Mouse (Mus musculus): ENCODE measurements around the gene Gm4869. TPM values are rescaled to one million over a fixed set of nuclear protein-coding genes. Genes with fewer than 3 reads are reported as not detected.

Gene Gm4869
- polyA plus RNA-seq, 1 experiment from 2014 or later, result 0.05 TPM

DNA sequence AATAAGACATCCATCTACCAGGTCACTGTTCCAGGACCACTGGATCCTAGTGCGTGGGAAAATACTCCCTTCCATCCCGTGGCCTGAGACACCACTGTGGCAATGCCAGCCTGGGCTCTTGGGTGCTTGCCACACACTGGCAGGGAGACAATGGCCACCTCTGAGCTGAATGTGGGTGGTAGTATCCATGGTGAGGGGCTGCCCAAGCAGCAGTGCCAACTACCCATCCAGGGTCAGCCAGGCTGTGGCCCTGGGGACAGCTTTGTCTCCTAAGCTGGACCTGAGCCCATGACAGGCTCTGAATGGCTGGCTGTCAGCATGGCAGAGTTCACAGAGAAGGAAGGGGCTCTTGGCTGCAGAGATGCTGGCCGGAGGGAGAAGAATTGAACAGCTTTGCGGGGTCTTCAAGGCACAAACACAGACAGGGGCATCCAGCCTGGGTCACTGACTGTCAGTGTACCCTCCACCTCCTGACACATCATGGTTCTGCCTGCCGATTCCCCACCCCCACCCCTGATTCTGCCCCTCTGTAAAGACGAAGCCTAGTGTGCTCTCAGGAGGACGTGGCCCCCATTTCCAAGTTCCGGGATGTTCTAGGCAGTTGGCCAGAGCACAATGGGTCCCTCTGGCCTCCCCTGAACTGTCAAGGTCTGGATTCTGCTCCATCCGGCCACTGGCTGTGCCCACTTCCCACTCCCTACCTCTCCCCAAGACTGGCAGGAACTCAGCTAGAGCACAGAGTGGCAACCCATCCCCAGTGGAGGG, 97.5 kb downstream of the Gm4869 start:
- H3K27ac ChIP-seq, result no peak overlapping the region
- WGBS, result 78% methylated on average over 9 of the region's 9 CpGs
- H3K4me2 ChIP-seq (replicated peaks), result no peak overlapping the region
- no peaks in the 10 kb centered on the region for H3K9me3 ChIP-seq
- no peaks in the 10 kb centered on the region for H3K36me3 ChIP-seq
- no peaks in the 10 kb centered on the region for H3K4me1 ChIP-seq
- peak overlapping the region; percentile 1; the same call in 1 of the 2 replicates for H3K9ac ChIP-seq
- no peaks in the 10 kb centered on the region for H3K27me3 ChIP-seq
- no peak overlapping the region for H3K4me3 ChIP-seq
- ATAC-seq (ENCODE audit: insufficient number of reproducible peaks, insufficient read depth, low FRiP score, low TSS enrichment), result no peak

Small RNA genes within 50 kb of the gene (microRNA-seq; reads per million reads assigned to microRNA genes)
- gene Mir7038, result 0.91 reads per million

Other genes with a start within 250 kb of the Gm4869 start
- gene Mad1l1, start 124.1 kb upstream of the Gm4869 start, polyA plus RNA-seq (2016; fragmentation: Nextera tagmentation; extraction: Ambion mirVana), result 56.3 TPM in 2 replicates
- gene Nudt1, start 124.0 kb upstream of the Gm4869 start, polyA plus RNA-seq (2016; fragmentation: Nextera tagmentation; extraction: Ambion mirVana), result 48.1 and 50.6 TPM in 2 replicates
- 24.0 and 24.9 TPM in 2 replicates for gene Mrm2, start 113.7 kb upstream of the Gm4869 start, polyA plus RNA-seq (2016; fragmentation: Nextera tagmentation; extraction: Ambion mirVana)
- 21.4 and 21.5 TPM in 2 replicates for gene Snx8, start 56.4 kb upstream of the Gm4869 start, polyA plus RNA-seq (2016; fragmentation: Nextera tagmentation; extraction: Ambion mirVana)
- 187 and 191 TPM in 2 replicates for gene Eif3b, start 26.3 kb upstream of the Gm4869 start, polyA plus RNA-seq (2016; fragmentation: Nextera tagmentation; extraction: Ambion mirVana)
- gene Chst12, start 59.9 kb downstream of the Gm4869 start, polyA plus RNA-seq (2016; fragmentation: Nextera tagmentation; extraction: Ambion mirVana), result 17.5 and 18.9 TPM in 2 replicates
- 0.53 and 1.1 TPM in 2 replicates for gene Grifin, start 119.4 kb downstream of the Gm4869 start, polyA plus RNA-seq (2016; fragmentation: Nextera tagmentation; extraction: Ambion mirVana)
- 14.0 and 14.2 TPM in 2 replicates for gene Lfng, start 161.7 kb downstream of the Gm4869 start, polyA plus RNA-seq (2016; fragmentation: Nextera tagmentation; extraction: Ambion mirVana)
- 60.6 and 62.6 TPM in 2 replicates for gene Ttyh3, start 203.4 kb downstream of the Gm4869 start, polyA plus RNA-seq (2016; fragmentation: Nextera tagmentation; extraction: Ambion mirVana)